Mouse (Mus musculus): ENCODE data around the gene Dalrd3. TPM values are rescaled to one million over a fixed set of nuclear protein-coding genes. Genes with fewer than 3 reads are reported as not detected.

The Dalrd3 gene
- 137 and 139 TPM in 2 replicates for polyA plus RNA-seq (2015; fragmentation: Nextera tagmentation; extraction: Ambion mirVana)

GRCm38 (mm10) chr9:108569381-108570206 is at the start of gene Dalrd3:
Dalrd3 (plus strand) TSS chr9:108569886.
- peak within 1 kb of the TSS; percentile 72 for H3K4me3 ChIP-seq (replicated peaks)
- 4% methylated on average over 42 of the region's 42 CpGs for WGBS
- H3K27ac ChIP-seq (replicated peaks) = peak within 1 kb of the TSS; percentile 96
- peaks cover 46% of the 10 kb centered on the region for H3K4me1 ChIP-seq
- H3K9me3 ChIP-seq (replicated peaks) = no peaks in the 10 kb centered on the region
- peaks cover 48% of the 10 kb centered on the region for H3K36me3 ChIP-seq
- no peaks in the 10 kb centered on the region for H3K27me3 ChIP-seq
- H3K9ac ChIP-seq = peak within 1 kb of the TSS; percentile 48
- peak within 1 kb of the TSS; percentile 97 for H3K4me2 ChIP-seq (replicated peaks)
- peak; percentile 67 for ATAC-seq (ENCODE audit: insufficient number of reproducible peaks, low FRiP score, low TSS enrichment, low read depth)

GRCm38 (mm10) chr9:108521604-108522003 is 48.1 kb upstream of the Dalrd3 start:
- no peak overlapping the region for H3K9ac ChIP-seq
- H3K9me3 ChIP-seq (replicated peaks) = no peaks in the 10 kb centered on the region
- H3K27me3 ChIP-seq = no peaks in the 10 kb centered on the region
- no peak overlapping the region for H3K4me2 ChIP-seq (replicated peaks)
- WGBS = 79% methylated on average over 2 of the region's 2 CpGs
- no peak for ATAC-seq (ENCODE audit: insufficient number of reproducible peaks, low FRiP score, low TSS enrichment, low read depth)
- H3K36me3 ChIP-seq = peaks cover 13% of the 10 kb centered on the region
- H3K4me1 ChIP-seq = peaks cover 14% of the 10 kb centered on the region; the same call in 1 of the 2 replicates
- H3K4me3 ChIP-seq (replicated peaks) = no peak overlapping the region
- H3K27ac ChIP-seq (replicated peaks) = no peak overlapping the region

GRCm38 (mm10) chr9:108523341-108523740 is 46.3 kb upstream of the Dalrd3 start:
- Histone ChIP-seq H3K27ac (replicated peaks) (no peak overlapping the region), H3K4me3 (replicated peaks) (no peak overlapping the region), H3K9ac (no peak overlapping the region), H3K9me3 (replicated peaks) (no peaks in the 10 kb centered on the region), H3K27me3 (no peaks in the 10 kb centered on the region), H3K4me2 (replicated peaks) (no peak overlapping the region), H3K36me3 (peaks cover 15% of the 10 kb centered on the region), H3K4me1 (peaks cover 14% of the 10 kb centered on the region; the same call in 1 of the 2 replicates)
- WGBS = 94% methylated on average over 4 of the region's 4 CpGs
- no peak for ATAC-seq (ENCODE audit: insufficient number of reproducible peaks, low FRiP score, low TSS enrichment, low read depth)

- no peak for ATAC-seq (ENCODE audit: insufficient number of reproducible peaks, low FRiP score, low TSS enrichment, low read depth)
- Histone ChIP-seq H3K27ac (replicated peaks) (no peak overlapping the region), H3K36me3 (peaks cover 31% of the 10 kb centered on the region), H3K4me3 (replicated peaks) (no peak overlapping the region), H3K27me3 (no peaks in the 10 kb centered on the region), H3K9ac (no peak overlapping the region), H3K4me1 (no peaks in the 10 kb centered on the region), H3K9me3 (replicated peaks) (no peaks in the 10 kb centered on the region), H3K4me2 (replicated peaks) (no peak overlapping the region)
- WGBS = 83% methylated on average over 3 of the region's 3 CpGs
These were observed 44.3 kb upstream of the Dalrd3 start for GRCm38 (mm10) chr9:108525400-108525799.

GRCm38 (mm10) chr9:108530954-108531353 is 38.7 kb upstream of the Dalrd3 start:
- Histone ChIP-seq H3K27me3 (no peaks in the 10 kb centered on the region), H3K4me3 (replicated peaks) (no peak overlapping the region), H3K4me2 (replicated peaks) (no peak overlapping the region), H3K9me3 (replicated peaks) (no peaks in the 10 kb centered on the region), H3K36me3 (peaks cover 74% of the 10 kb centered on the region), H3K4me1 (no peaks in the 10 kb centered on the region), H3K9ac (no peak overlapping the region), H3K27ac (replicated peaks) (no peak overlapping the region)
- 93% methylated on average over 1 of the region's 1 CpGs for WGBS
- ATAC-seq (ENCODE audit: insufficient number of reproducible peaks, low FRiP score, low TSS enrichment, low read depth) = no peak

GRCm38 (mm10) chr9:108531496-108531895 is 38.2 kb upstream of the Dalrd3 start:
- peaks cover 79% of the 10 kb centered on the region for H3K36me3 ChIP-seq
- WGBS = 84% methylated on average over 1 of the region's 1 CpGs

GRCm38 (mm10) chr9:108540846-108541245 is 28.8 kb upstream of the Dalrd3 start:
- H3K9ac ChIP-seq = no peak overlapping the region

More at GRCm38 (mm10) chr9:108531496-108531895, 38.2 kb upstream of the Dalrd3 start:
- no peaks in the 10 kb centered on the region for H3K4me1 ChIP-seq
- no peak overlapping the region for H3K4me2 ChIP-seq (replicated peaks)
- no peaks in the 10 kb centered on the region for H3K27me3 ChIP-seq
- H3K4me3 ChIP-seq (replicated peaks) = no peak overlapping the region
- H3K27ac ChIP-seq (replicated peaks) = no peak overlapping the region
- no peak overlapping the region for H3K9ac ChIP-seq
- ATAC-seq (ENCODE audit: insufficient number of reproducible peaks, low FRiP score, low TSS enrichment, low read depth) = no peak
- H3K9me3 ChIP-seq (replicated peaks) = no peaks in the 10 kb centered on the region

GRCm38 (mm10) chr9:108545986-108546385 is 23.7 kb upstream of the Dalrd3 start:
- Histone ChIP-seq H3K4me3 (replicated peaks) (no peak overlapping the region), H3K27ac (replicated peaks) (no peak overlapping the region), H3K9ac (no peak overlapping the region), H3K9me3 (replicated peaks) (no peaks in the 10 kb centered on the region), H3K4me1 (no peaks in the 10 kb centered on the region), H3K27me3 (no peaks in the 10 kb centered on the region), H3K4me2 (replicated peaks) (no peak overlapping the region), H3K36me3 (peaks cover 81% of the 10 kb centered on the region)
- WGBS = 91% methylated on average over 3 of the region's 3 CpGs
- ATAC-seq (ENCODE audit: insufficient number of reproducible peaks, low FRiP score, low TSS enrichment, low read depth) = no peak

More at GRCm38 (mm10) chr9:108540846-108541245, 28.8 kb upstream of the Dalrd3 start:
- Histone ChIP-seq H3K27me3 (no peaks in the 10 kb centered on the region), H3K9me3 (replicated peaks) (no peaks in the 10 kb centered on the region), H3K4me2 (replicated peaks) (no peak overlapping the region), H3K4me1 (no peaks in the 10 kb centered on the region), H3K27ac (replicated peaks) (no peak overlapping the region), H3K36me3 (peaks cover 86% of the 10 kb centered on the region), H3K4me3 (replicated peaks) (no peak overlapping the region)
- no peak for ATAC-seq (ENCODE audit: insufficient number of reproducible peaks, low FRiP score, low TSS enrichment, low read depth)

- 89% methylated on average over 1 of the region's 1 CpGs for WGBS
- ATAC-seq (ENCODE audit: insufficient number of reproducible peaks, low FRiP score, low TSS enrichment, low read depth) = no peak
- H3K4me2 ChIP-seq (replicated peaks) = no peak overlapping the region
- no peak overlapping the region for H3K4me3 ChIP-seq (replicated peaks)
- no peaks in the 10 kb centered on the region for H3K4me1 ChIP-seq
- no peak overlapping the region for H3K9ac ChIP-seq
- H3K9me3 ChIP-seq (replicated peaks) = no peaks in the 10 kb centered on the region
- peaks cover 76% of the 10 kb centered on the region for H3K36me3 ChIP-seq
- no peaks in the 10 kb centered on the region for H3K27me3 ChIP-seq
- H3K27ac ChIP-seq (replicated peaks) = no peak overlapping the region
These were observed 22.8 kb upstream of the Dalrd3 start for GRCm38 (mm10) chr9:108546875-108547274.

- Histone ChIP-seq H3K9ac (no peak overlapping the region), H3K9me3 (replicated peaks) (no peaks in the 10 kb centered on the region), H3K4me3 (replicated peaks) (no peak overlapping the region), H3K27ac (replicated peaks) (no peak overlapping the region), H3K27me3 (no peaks in the 10 kb centered on the region), H3K4me1 (peaks cover 13% of the 10 kb centered on the region), H3K4me2 (replicated peaks) (no peak overlapping the region), H3K36me3 (peaks cover 71% of the 10 kb centered on the region)
- no peak for ATAC-seq (ENCODE audit: insufficient number of reproducible peaks, low FRiP score, low TSS enrichment, low read depth)
- WGBS = 83% methylated on average over 4 of the region's 4 CpGs
These were observed 10.5 kb upstream of the Dalrd3 start for GRCm38 (mm10) chr9:108559169-108559568.

- 0% methylated on average over 53 of the region's 53 CpGs for WGBS
- Histone ChIP-seq H3K4me2 (replicated peaks) (peak within 1 kb of the TSS; percentile 69), H3K4me3 (replicated peaks) (peak within 1 kb of the TSS; percentile 63), H3K27ac (replicated peaks) (peak within 1 kb of the TSS; percentile 86), H3K36me3 (peaks cover 74% of the 10 kb centered on the region), H3K27me3 (no peaks in the 10 kb centered on the region), H3K9me3 (replicated peaks) (no peaks in the 10 kb centered on the region), H3K9ac (peak within 1 kb of the TSS; percentile 77), H3K4me1 (peaks cover 14% of the 10 kb centered on the region)
- ATAC-seq (ENCODE audit: insufficient number of reproducible peaks, low FRiP score, low TSS enrichment, low read depth) = peak; percentile 98
These were observed 9.4 kb upstream of the Dalrd3 start, which contains the start of gene Impdh2 for GRCm38 (mm10) chr9:108560227-108560841. Impdh2 (plus strand) TSS chr9:108560286.

Data from embryonic facial prominence, embryonic 15.5 days (tissue).